Mouse (Mus musculus) cerebellum, adult 18-20 months (tissue): Measurements from ENCODE around the gene Vmn2r15.

Source experiments
- DNase-seq, 2 experiments: peaks; one replicate each; pipeline ENCODE4 v3.0.0; 2021

Vmn2r15 gene

DNA sequence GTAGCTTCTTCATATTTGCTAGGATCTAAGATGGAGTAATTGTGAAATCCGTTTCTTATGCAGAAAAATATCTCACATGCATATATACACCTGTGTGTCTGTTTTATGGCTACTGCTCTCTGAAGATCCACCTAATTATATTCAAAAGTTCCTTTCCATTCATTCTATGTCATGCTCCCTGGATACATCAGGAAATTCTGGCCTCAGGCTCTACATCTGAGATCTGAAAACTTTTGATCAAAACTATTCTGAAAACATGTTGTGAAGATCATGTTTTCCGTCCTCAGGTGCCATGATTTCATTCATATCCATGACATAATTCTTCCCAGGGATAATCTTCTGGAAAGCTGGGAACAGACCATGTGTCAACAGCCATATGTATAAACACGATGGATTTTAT is at the start of gene Vmn2r15:
Gene Vmn2r15, minus strand, starts transcription at position 101 of the 400 bp plus-strand sequence.
- no peak for DNase-seq

DNA sequence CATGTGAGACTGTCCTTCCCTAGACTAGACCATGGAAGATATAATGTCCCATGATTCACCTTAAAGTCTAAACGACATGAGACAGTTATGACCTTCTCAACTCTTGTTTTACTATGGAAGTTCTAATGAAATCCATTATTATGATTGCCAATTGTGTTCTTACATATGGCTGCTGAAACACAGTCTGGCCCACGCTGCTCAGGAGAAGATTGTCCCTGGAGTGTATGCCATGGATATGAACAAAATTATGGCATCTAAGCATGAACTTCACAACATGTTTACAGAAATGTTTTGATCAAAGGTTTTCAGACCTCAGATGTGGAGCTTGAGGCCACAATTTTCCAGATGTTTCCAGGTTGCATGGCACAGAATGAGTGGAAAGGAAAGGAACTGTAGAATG is 32.4 kb upstream of the Vmn2r15 start, which contains the start of gene Vmn2r16:
Gene Vmn2r16, plus strand, starts transcription at position 301 of the 400 bp plus-strand sequence.
- DNase-seq, result no peak

DNA sequence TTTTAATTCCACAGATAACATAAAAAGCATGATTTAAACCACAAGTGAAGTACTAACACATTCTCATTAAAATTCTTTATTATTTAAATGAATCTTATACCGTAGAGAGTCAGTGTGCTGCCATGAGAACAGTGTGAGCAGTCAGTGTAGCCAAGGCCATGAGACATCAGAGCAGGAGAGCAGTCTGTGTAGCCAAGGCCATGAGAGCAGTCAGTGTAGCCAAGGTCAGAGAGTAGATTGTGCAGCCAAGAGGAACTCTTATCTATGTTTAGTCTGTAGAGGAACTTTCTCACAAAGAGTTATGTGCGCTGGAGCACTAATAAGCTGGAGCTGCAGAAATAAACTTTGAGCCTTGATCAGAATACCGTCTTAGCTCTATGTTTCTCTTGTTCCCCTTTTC is 2.8 kb downstream of the Vmn2r15 start:
- DNase-seq, result no peak
